8 mouse cellular contexts compared by ENCODE assay signal in the genomic region with DNA sequence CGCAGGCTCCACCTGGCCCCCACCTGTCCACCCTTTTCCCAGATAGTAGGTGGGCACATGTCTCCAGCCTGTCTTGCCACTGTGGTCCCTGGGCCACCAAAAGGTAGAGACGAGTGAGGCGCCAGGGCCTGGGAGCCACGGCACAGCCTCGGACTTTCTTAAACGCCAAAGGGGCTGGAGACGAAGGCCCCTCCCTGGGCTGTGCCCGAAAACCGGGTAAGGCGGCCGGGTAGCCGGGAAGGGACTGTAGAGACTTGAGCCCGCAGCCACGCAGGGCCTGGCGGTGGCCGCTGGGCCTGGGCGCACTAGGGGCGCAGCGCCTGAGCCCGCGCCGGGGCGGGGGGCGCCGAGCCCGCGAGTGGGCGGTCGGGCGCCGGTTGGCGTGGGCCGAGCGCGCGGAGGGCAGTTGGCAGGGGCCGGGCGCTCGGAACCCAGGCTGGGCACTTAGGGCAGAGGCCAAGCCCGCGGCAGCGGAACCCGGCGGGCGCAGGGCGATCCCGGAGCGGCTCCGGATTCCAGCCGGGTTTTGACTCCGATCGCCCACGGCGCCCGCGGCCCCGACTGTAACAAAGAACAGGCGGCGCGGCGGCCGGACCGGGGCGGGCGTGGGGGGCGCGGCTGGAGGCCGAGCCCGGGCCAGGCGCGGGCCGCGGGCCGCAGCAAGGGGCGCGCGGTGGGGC. TPM values are rescaled to one million over a fixed set of nuclear protein-coding genes. Genes with fewer than 3 reads are reported as not detected.
A peak's percentile ranks its signal among the peaks of the same experiment; 100 is the strongest.
DNase-seq lines count a peak whose midpoint lies in the region; ATAC-seq lines count a peak whose summit lies in the region.

No protein-coding gene starts in this region.

- H3K4me2 ChIP-seq in embryonic facial prominence, embryonic 12.5 days (replicated peaks), result peak overlapping the region; percentile 69
- peak overlapping the region; percentile 69 for H3K4me2 ChIP-seq in midbrain, embryonic 12.5 days (replicated peaks)

- H3K9me3 ChIP-seq in embryonic facial prominence, embryonic 12.5 days, result no peaks in the 10 kb centered on the region
- H3K9me3 ChIP-seq in limb, embryonic 10.5 days (replicated peaks), result no peaks in the 10 kb centered on the region
- no peaks in the 10 kb centered on the region for H3K9me3 ChIP-seq in midbrain, embryonic 12.5 days

- under 1% methylated on average over 73 of the region's 77 CpGs for WGBS in embryonic facial prominence, embryonic 12.5 days
- under 1% methylated on average over 69 of the region's 77 CpGs for WGBS in limb, embryonic 10.5 days
- under 1% methylated on average over 58 of the region's 77 CpGs for WGBS in midbrain, embryonic 12.5 days

- H3K27ac ChIP-seq in embryonic facial prominence, embryonic 12.5 days, result peak overlapping the region; percentile 98
- H3K27ac ChIP-seq in limb, embryonic 10.5 days, result peak overlapping the region; percentile 100
- H3K27ac ChIP-seq in midbrain, embryonic 12.5 days (replicated peaks), result peak overlapping the region; percentile 92

- H3K4me1 ChIP-seq in embryonic facial prominence, embryonic 12.5 days, result peaks cover 14% of the 10 kb centered on the region
- peaks cover 22% of the 10 kb centered on the region for H3K4me1 ChIP-seq in limb, embryonic 10.5 days
- peaks cover 16% of the 10 kb centered on the region for H3K4me1 ChIP-seq in midbrain, embryonic 12.5 days

- peak; percentile 91 for ATAC-seq in embryonic facial prominence, embryonic 12.5 days (ENCODE audit: insufficient number of reproducible peaks, insufficient read depth, low FRiP score, low TSS enrichment)
- ATAC-seq in midbrain, embryonic 12.5 days (ENCODE audit: low FRiP score, low read depth), result peak; percentile 92

- peak overlapping the region; percentile 96 for H3K9ac ChIP-seq in embryonic facial prominence, embryonic 12.5 days
- H3K9ac ChIP-seq in midbrain, embryonic 12.5 days (replicated peaks), result peak overlapping the region; percentile 97

- H3K36me3 ChIP-seq in embryonic facial prominence, embryonic 12.5 days, result 0 out of 2 replicates have a peak, but pooled peaks cover 11% of the 10 kb centered on the region
- H3K36me3 ChIP-seq in limb, embryonic 10.5 days, result peaks cover 31% of the 10 kb centered on the region
- peaks cover 9% of the 10 kb centered on the region for H3K36me3 ChIP-seq in midbrain, embryonic 12.5 days

- H3K27me3 ChIP-seq in embryonic facial prominence, embryonic 12.5 days, result no peaks in the 10 kb centered on the region
- H3K27me3 ChIP-seq in limb, embryonic 10.5 days (ENCODE audit: low read depth, poor library complexity, severe bottlenecking), result no peaks in the 10 kb centered on the region
- no peaks in the 10 kb centered on the region for H3K27me3 ChIP-seq in midbrain, embryonic 12.5 days

- H3K4me3 ChIP-seq in embryonic facial prominence, embryonic 12.5 days, result peak overlapping the region; percentile 82
- peak overlapping the region; percentile 95 for H3K4me3 ChIP-seq in limb, embryonic 10.5 days
- peak overlapping the region; percentile 86 for H3K4me3 ChIP-seq in midbrain, embryonic 12.5 days

- peak; percentile 81 for DNase-seq in 3134 (ENCODE audit: extremely low read depth, insufficient read length, low spot score)
- DNase-seq in adrenal gland, postnatal 36 days, result peak; percentile 90 to 93
- peak; percentile 89 to 90 for DNase-seq in heart, adult 18-20 months
- DNase-seq in kidney, adult 18-20 months, result peak; percentile 88
- peak; percentile 93 for DNase-seq in limb, embryonic 10.5 days (ENCODE audit: low spot score)
- peak; percentile 83 for DNase-seq in skeletal muscle tissue, adult 2 months (ENCODE audit: low read depth, low spot score)

RNA-seq across cellular contexts. Expression of gene Prdm15, which starts 0.4 kb away (rescaled TPM):
- 10 to 100 TPM; 10.1 to 11.8 TPM for total RNA-seq in adrenal gland, postnatal 36 days (2021)
- 15.7 and 18.3 TPM in 2 replicates for polyA plus RNA-seq in embryonic facial prominence, embryonic 12.5 days (2016; fragmentation: Nextera tagmentation; extraction: Ambion mirVana)
- total RNA-seq in heart, adult 18-20 months (2021), result 1 to 10 TPM; 5.4 to 6.0 TPM
- 14.1 and 17.1 TPM in 2 replicates for polyA plus RNA-seq in limb, embryonic 10.5 days (2016; fragmentation: Nextera tagmentation; extraction: Ambion mirVana)
- polyA plus RNA-seq in midbrain, embryonic 12.5 days (2016; fragmentation: Nextera tagmentation; extraction: Ambion mirVana), result 16.5 and 19.2 TPM in 2 replicates

Comparison
In these comparisons a context has a peak if more than half of its experiments do, and no peak if none do; other contexts are left out.
1. Peak in every context shown above with its lines: DNase-seq, ATAC-seq, H3K4me3 ChIP-seq and H3K27ac ChIP-seq.